Mouse (Mus musculus) heart, adult 2 months (tissue): ENCODE results near the gene Ly6g6c.

Experiments
- CTCF ChIP-seq: fragments of 200-600 bp; IDR thresholded peaks from 2 replicates; pipeline ENCODE4 v1.8.1; 2022; ENCODE audit warnings: antibody characterized with exemption, mild to moderate bottlenecking, moderate library complexity
- POLR2A ChIP-seq: fragments of 200-500 bp; IDR thresholded peaks from 2 replicates; pipeline ENCODE4 v1.6.1; 2011; ENCODE audit warnings: mild to moderate bottlenecking, low read depth, low read length, control low read depth; ENCODE audit not compliant: insufficient read depth

- TF ChIP-seq CTCF (no peak), POLR2A (no peak)
These were observed 41.3 kb downstream of the Ly6g6c start for GRCm38 (mm10) chr17:35106522-35106921.
